Mouse (Mus musculus) MEL (cell line): Measurements from ENCODE around the gene Gclc. TPM values are rescaled to one million over a fixed set of nuclear protein-coding genes. Genes with fewer than 3 reads are reported as not detected.

Experiments
- DNase-seq: peaks from one replicate; pipeline ENCODE4 v3.0.0; 2011; ENCODE audit warnings: low read depth, low spot score
- H3K27ac ChIP-seq: 2 replicates; pipeline ENCODE4 v1.5.1; 2012; ENCODE audit warnings: low read depth, mild to moderate bottlenecking, control low read depth, low read length, moderate library complexity; ENCODE audit not compliant: control insufficient read depth
- H3K27me3 ChIP-seq, 2 experiments: fragments of 150-350 bp in 1 of 2; sonication (generic) in 1 of 2; 2 replicates each; pipeline ENCODE4 v1.6.1; 2012; ENCODE audit warnings: low read length in 2 of 2, mild to moderate bottlenecking in 2 of 2, improper control_type of control experiment in 1 of 2, moderate library complexity in 1 of 2; ENCODE audit not compliant: insufficient read depth in 2 of 2, control insufficient read depth in 1 of 2
- H3K36me3 ChIP-seq, 2 experiments: 2 replicates each; pipeline ENCODE4 v1.6.1; 2012 to 2014; ENCODE audit warnings: low read length in 2 of 2, improper control_type of control experiment in 1 of 2, inconsistent platforms in 1 of 2, mild to moderate bottlenecking in 1 of 2; ENCODE audit not compliant: insufficient read depth in 2 of 2, control insufficient read depth in 1 of 2
- H3K4me1 ChIP-seq, 2 experiments: fragments of 150-350 bp in 1 of 2; sonication (generic) in 1 of 2; 2 replicates each; pipeline ENCODE4 v1.6.1; 2012; ENCODE audit warnings: low read length in 2 of 2, improper control_type of control experiment in 1 of 2, mild to moderate bottlenecking in 1 of 2; ENCODE audit not compliant: insufficient read depth in 2 of 2, control insufficient read depth in 1 of 2
- H3K4me3 ChIP-seq, 2 experiments: fragments of 150-350 bp in 1 of 2; sonication (generic) in 1 of 2; 2 replicates each; pipeline ENCODE4 v1.5.1; 2012; ENCODE audit warnings: low read depth in 2 of 2, low read length in 2 of 2, mild to moderate bottlenecking in 2 of 2, moderate library complexity in 2 of 2, control low read depth in 1 of 2, improper control_type of control experiment in 1 of 2; ENCODE audit not compliant: control insufficient read depth in 1 of 2, insufficient read depth in 1 of 2
- H3K79me2 ChIP-seq: 2 replicates; pipeline ENCODE4 v1.6.1; 2012; ENCODE audit warnings: mild to moderate bottlenecking, low read length, moderate library complexity; ENCODE audit not compliant: control insufficient read depth, poor library complexity, insufficient read depth
- H3K9ac ChIP-seq: 2 replicates; pipeline ENCODE4 v1.6.1; 2012; ENCODE audit warnings: low read depth, mild to moderate bottlenecking, control low read depth, low read length, moderate library complexity; ENCODE audit not compliant: control insufficient read depth, poor library complexity, severe bottlenecking
- H3K9me3 ChIP-seq: fragments of 150-350 bp; sonication (generic); replicated peaks from 2 replicates; pipeline ENCODE4 v1.6.1; 2012; ENCODE audit warnings: mild to moderate bottlenecking, low read length, improper control_type of control experiment, moderate library complexity; ENCODE audit not compliant: insufficient read depth
- CHD1 ChIP-seq: IDR thresholded peaks from 2 replicates; pipeline ENCODE4 v1.6.1; 2012; ENCODE audit warnings: low read depth, mild to moderate bottlenecking, inconsistent platforms, low read length, improper control_type of control experiment
- E2F4 ChIP-seq: IDR thresholded peaks from 2 replicates; pipeline ENCODE4 v1.6.1; 2011; ENCODE audit warnings: low read depth, low read length, improper control_type of control experiment, borderline replicate concordance
- GATA1 ChIP-seq: IDR thresholded peaks from 2 replicates; pipeline ENCODE4 v1.6.1; 2011; ENCODE audit warnings: low read depth, low read length, improper control_type of control experiment
- HCFC1 ChIP-seq: IDR thresholded peaks from 2 replicates; pipeline ENCODE4 v1.6.1; 2012; ENCODE audit warnings: low read depth, mild to moderate bottlenecking, inconsistent platforms, low read length, improper control_type of control experiment, moderate library complexity
- JUND ChIP-seq: IDR thresholded peaks from 2 replicates; pipeline ENCODE4 v1.6.1; 2011; ENCODE audit warnings: low read depth, mild to moderate bottlenecking, improper control_type of control experiment, low read length
- MAX ChIP-seq: IDR thresholded peaks from 2 replicates; pipeline ENCODE4 v1.6.1; 2011; ENCODE audit warnings: low read length, improper control_type of control experiment
- MEF2A ChIP-seq: IDR thresholded peaks from 2 replicates; pipeline ENCODE4 v1.6.1; 2014; ENCODE audit warnings: low read depth, mild to moderate bottlenecking, inconsistent platforms, low read length, improper control_type of control experiment; ENCODE audit not compliant: poor library complexity, insufficient replicate concordance, severe bottlenecking; ENCODE audit errors: extremely low read depth
- MYB ChIP-seq: IDR thresholded peaks from 2 replicates; pipeline ENCODE4 v1.6.1; 2011; ENCODE audit warnings: mild to moderate bottlenecking, low read depth, low read length, improper control_type of control experiment
- NELFE ChIP-seq: IDR thresholded peaks from 2 replicates; pipeline ENCODE4 v1.6.1; 2011; ENCODE audit warnings: low read depth, low read length, improper control_type of control experiment
- NRF1 ChIP-seq: IDR thresholded peaks from 2 replicates; pipeline ENCODE4 v1.6.1; 2014; ENCODE audit warnings: low read depth, mild to moderate bottlenecking, inconsistent platforms, low read length, improper control_type of control experiment, moderate library complexity; ENCODE audit not compliant: poor library complexity, insufficient read depth, severe bottlenecking
- POLR2A ChIP-seq, 2 experiments: IDR thresholded peaks; 2 replicates each; pipeline ENCODE4 v1.6.1; 2011 to 2012; ENCODE audit warnings: low read length in 2 of 2, mild to moderate bottlenecking in 2 of 2, control low read depth in 1 of 2, improper control_type of control experiment in 1 of 2, low read depth in 1 of 2, moderate library complexity in 1 of 2; ENCODE audit not compliant: control insufficient read depth in 1 of 2, insufficient read depth in 1 of 2, poor library complexity in 1 of 2
- POLR2AphosphoS2 ChIP-seq: IDR thresholded peaks from 2 replicates; pipeline ENCODE4 v1.6.1; 2011; ENCODE audit warnings: low read length, improper control_type of control experiment
- POLR2AphosphoS5 ChIP-seq: IDR thresholded peaks from 2 replicates; pipeline ENCODE4 v1.6.1; 2012; ENCODE audit warnings: low read depth, borderline replicate concordance, mild to moderate bottlenecking, inconsistent platforms, low read length, moderate library complexity, mixed read lengths
- TCF12 ChIP-seq: IDR thresholded peaks from 2 replicates; pipeline ENCODE4 v1.6.1; 2014; ENCODE audit warnings: low read depth, mild to moderate bottlenecking, inconsistent platforms, low read length, improper control_type of control experiment, moderate library complexity
- ZKSCAN1 ChIP-seq: IDR thresholded peaks from 2 replicates; pipeline ENCODE4 v1.6.1; 2012; ENCODE audit warnings: low read depth, mild to moderate bottlenecking, inconsistent platforms, low read length, improper control_type of control experiment, moderate library complexity
- ZMIZ1 ChIP-seq: IDR thresholded peaks from 2 replicates; pipeline ENCODE4 v1.6.1; 2012; ENCODE audit warnings: low read depth, mild to moderate bottlenecking, inconsistent platforms, low read length, improper control_type of control experiment, moderate library complexity
- ZNF384 ChIP-seq: IDR thresholded peaks from 2 replicates; pipeline ENCODE4 v1.6.1; 2012; ENCODE audit warnings: low read depth, mild to moderate bottlenecking, inconsistent platforms, low read length, improper control_type of control experiment
- polyA plus RNA-seq, 2 experiments: library from polyadenylated mRNA; stranded (reverse) in 1 of 2; unstranded in 1 of 2; fragments of >175 nt in 1 of 2; fragments of >200 nt in 1 of 2; gene quantifications; 2 replicates each; pipeline versions ENCODE4 v1.2.1 to v1.2.4; 2012; ENCODE audit warnings: low replicate concordance in 2 of 2, low read depth in 1 of 2; ENCODE audit not compliant: insufficient read length in 2 of 2, insufficient read depth in 1 of 2, missing spikeins in 1 of 2
- total RNA-seq: library from RNA; depleted of rRNA; stranded (reverse); fragments of 300-350 nt; gene quantifications from 2 replicates; pipeline ENCODE4 v1.2.3, GENCODE M21; 2012

Gene Gclc
- total and polyA plus RNA-seq, 3 experiments: 22.6 to 84.8 (median 50.4) TPM

- Histone ChIP-seq H3K9ac (no peak overlapping the region), H3K27me3 (peaks cover 2 to 6% of the 10 kb centered on the region in 2 experiments; a peak in 3 of 4 replicates), H3K4me3 (peak overlapping the region in 1 of 2 experiments; percentile 15; a peak in 1 of 4 replicates), H3K9me3 (no peaks in the 10 kb centered on the region), H3K36me3 (no peaks in the 10 kb centered on the region), H3K4me1 (no peaks in the 10 kb centered on the region), H3K79me2 (no peaks in the 10 kb centered on the region), H3K27ac (no peak overlapping the region)
- peak; percentile 48 for DNase-seq
- TF ChIP-seq MYB: no peak
- TF ChIP-seq GATA1: no peak
- 0 out of 2 replicates have a peak, but pooled peaks have one; percentile 7 for TF ChIP-seq ZNF384
- TF ChIP-seq POLR2AphosphoS2: no peak
- TF ChIP-seq E2F4: no peak
These were observed 28.9 kb upstream of the Gclc start for GRCm38 (mm10) chr9:77725448-77725847.

DNA sequence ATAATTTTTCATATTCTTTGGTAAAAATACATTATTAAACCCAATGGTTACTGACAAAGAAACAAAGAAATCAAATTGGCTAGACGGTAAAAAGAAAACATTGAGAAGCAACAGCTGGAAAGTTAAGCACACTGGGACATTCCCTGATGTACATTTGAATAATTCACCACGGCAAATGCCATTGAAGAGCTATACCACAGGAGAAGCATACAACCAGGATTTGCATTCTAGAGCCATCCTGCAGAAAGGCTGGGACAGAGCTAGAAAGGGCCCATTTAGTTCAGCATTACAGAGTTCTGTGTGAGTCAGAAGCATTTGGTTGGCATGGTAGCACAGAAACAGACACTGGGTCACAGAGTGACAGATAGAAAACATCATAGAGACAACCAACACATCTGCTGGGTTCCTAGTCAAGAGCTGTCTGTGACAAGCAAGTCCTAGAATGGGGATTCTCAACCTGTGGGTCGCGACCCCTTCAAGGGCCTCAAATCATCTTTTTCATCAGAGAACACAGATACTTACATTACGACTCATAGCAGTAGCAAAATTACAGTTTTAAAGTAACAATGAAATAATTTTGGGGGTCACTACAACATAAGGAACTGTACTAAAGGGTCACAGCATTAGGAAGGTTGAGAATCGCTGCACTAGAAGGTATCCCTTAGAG, 28.2 kb upstream of the Gclc start:
- Histone ChIP-seq H3K9me3 (no peaks in the 10 kb centered on the region), H3K27me3 (peaks cover 2 to 5% of the 10 kb centered on the region in 2 experiments; a peak in 3 of 4 replicates), H3K9ac (no peak overlapping the region), H3K4me3 (no peak overlapping the region), H3K79me2 (no peaks in the 10 kb centered on the region), H3K4me1 (no peaks in the 10 kb centered on the region), H3K27ac (no peak overlapping the region), H3K36me3 (no peaks in the 10 kb centered on the region)
- TF ChIP-seq E2F4 (no peak), MAX (no peak), MEF2A (no peak), ZKSCAN1 (no peak), CHD1 (no peak), TCF12 (no peak), POLR2A (IDR thresholded peaks at IDR 0.05; ENCODE audit: control insufficient read depth in 1 of 2, insufficient read depth in 1 of 2, low read depth in 1 of 2, low read length in 2 of 2, poor library complexity in 1 of 2) (no peak), JUND (no peak), NRF1 (no peak), NELFE (no peak), ZMIZ1 (no peak), HCFC1 (no peak), POLR2AphosphoS5 (no peak)
- DNase-seq: no peak
